Mouse (Mus musculus) olfactory bulb, adult 2 months (tissue): Measurements from ENCODE around the gene Nmb.

Source experiments
- CTCF ChIP-seq: fragments of 200-500 bp; IDR thresholded peaks from 2 replicates; pipeline ENCODE4 v1.5.1; 2012; ENCODE audit warnings: low read depth, mild to moderate bottlenecking, low read length, moderate library complexity; ENCODE audit not compliant: insufficient read depth
- POLR2A ChIP-seq: fragments of 200-500 bp; IDR thresholded peaks from 2 replicates; pipeline ENCODE4 v1.6.1; 2012; ENCODE audit warnings: mild to moderate bottlenecking, low read depth, low read length, moderate library complexity; ENCODE audit not compliant: insufficient read depth

- peak; percentile 53 for TF ChIP-seq CTCF
- no peak for TF ChIP-seq POLR2A
Observed at GRCm38 (mm10) chr7:80882830-80883505, 21.9 kb downstream of the Nmb start.
